Mouse (Mus musculus): ENCODE measurements around the gene Klhl29. TPM values are rescaled to one million over a fixed set of nuclear protein-coding genes. Genes with fewer than 3 reads are reported as not detected.
A peak's percentile ranks its signal among the peaks of the same experiment; 100 is the strongest.

Gene Klhl29
- total RNA-seq, 2 experiments from 2014 or later, result 13.7 to 16.7 TPM

GRCm38 (mm10) chr12:5253289-5254005 is 122.0 kb downstream of the Klhl29 start:
- no peak for DNase-seq

DNA sequence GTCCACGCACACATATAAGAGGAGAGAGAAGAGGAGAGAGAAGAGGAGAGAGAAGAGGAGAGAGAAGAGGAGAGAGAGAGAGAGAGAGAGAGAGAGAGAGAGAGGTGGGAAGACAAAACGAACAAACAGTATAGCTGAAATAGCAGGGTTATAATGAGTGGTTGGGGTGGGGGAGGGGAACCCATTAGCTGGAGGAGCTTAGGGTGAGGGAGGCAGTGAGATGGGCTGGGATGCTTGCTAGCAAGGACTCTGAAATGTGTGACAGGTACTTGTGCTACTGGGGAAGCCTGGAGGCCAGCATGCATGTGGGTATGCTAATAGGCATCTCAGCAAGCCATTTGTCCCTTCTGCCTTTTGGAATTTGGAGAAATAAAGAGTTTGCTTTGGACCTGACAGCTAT is 122.9 kb downstream of the Klhl29 start:
- DNase-seq, result no peak

DNA sequence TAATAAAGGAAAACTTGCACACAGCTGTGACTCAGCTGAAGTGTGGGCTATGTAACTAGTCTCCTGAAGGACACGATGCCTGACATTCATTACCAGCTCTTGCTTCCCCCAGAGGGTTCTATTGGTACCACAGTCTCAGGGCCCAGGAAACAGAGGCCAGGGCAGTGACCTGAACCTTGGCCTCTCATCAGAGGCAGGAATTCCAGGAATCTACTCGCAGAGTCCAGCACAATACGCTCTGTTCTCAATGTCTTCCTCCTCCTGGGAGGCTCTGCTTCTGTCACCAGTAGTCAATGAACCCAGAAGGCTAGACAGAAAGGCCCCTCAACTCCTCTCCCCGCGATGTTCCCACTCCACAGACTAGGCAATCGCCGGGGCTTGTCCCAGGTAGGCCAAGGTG is 125.4 kb downstream of the Klhl29 start:
- DNase-seq, result peak; percentile 44 to 54

DNA sequence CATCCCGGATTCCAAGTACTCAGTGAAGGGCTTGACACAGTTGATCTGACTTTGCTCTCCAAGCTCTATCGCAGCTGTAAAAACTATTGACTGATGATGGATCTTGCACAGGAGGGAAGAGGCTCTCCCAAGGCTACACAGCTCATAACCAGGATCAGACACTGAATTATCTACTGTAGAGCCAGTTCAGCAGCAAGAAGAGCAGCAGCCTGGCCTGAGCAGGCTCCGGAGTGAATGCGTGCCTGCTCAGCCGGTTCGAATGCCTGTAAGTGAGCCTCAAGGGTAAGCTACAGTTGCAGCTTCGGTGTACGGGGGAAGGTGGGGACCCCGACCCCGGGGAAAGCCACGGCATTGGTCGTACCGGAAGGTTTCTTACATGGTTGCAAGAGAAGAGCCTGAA is 126.4 kb downstream of the Klhl29 start:
- DNase-seq, result peak in 1 of 2 experiments; percentile 28

GRCm38 (mm10) chr12:5247505-5247904 is 128.0 kb downstream of the Klhl29 start:
- peak in 1 of 2 experiments; percentile 38 for DNase-seq

- peak; percentile 81 to 84 for DNase-seq
These were observed 128.7 kb downstream of the Klhl29 start for GRCm38 (mm10) chr12:5246721-5247341.

GRCm38 (mm10) chr12:5246193-5246621 is 129.3 kb downstream of the Klhl29 start:
- DNase-seq, result peak; percentile 80

DNA sequence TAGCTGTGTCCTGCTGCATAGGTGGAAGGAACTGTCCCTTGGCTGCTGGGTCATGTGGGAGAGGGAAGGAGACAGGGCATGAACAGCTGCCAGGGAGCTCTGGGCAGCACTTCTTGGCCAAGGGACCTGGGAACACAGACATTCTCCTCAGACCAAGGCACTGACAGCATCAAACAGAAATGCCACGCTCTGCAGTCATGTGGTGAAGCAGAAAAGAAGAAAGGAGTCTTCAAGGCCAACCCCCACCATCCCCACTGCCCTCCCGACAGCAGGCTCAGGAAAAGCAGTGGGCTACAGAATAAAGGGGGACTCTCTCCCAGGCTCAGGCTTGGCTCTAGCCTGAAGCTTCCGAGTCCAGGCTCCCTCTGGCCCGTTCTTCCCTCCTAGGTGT is 130.3 kb downstream of the Klhl29 start:
- DNase-seq, result peak; percentile 53 to 64

DNA sequence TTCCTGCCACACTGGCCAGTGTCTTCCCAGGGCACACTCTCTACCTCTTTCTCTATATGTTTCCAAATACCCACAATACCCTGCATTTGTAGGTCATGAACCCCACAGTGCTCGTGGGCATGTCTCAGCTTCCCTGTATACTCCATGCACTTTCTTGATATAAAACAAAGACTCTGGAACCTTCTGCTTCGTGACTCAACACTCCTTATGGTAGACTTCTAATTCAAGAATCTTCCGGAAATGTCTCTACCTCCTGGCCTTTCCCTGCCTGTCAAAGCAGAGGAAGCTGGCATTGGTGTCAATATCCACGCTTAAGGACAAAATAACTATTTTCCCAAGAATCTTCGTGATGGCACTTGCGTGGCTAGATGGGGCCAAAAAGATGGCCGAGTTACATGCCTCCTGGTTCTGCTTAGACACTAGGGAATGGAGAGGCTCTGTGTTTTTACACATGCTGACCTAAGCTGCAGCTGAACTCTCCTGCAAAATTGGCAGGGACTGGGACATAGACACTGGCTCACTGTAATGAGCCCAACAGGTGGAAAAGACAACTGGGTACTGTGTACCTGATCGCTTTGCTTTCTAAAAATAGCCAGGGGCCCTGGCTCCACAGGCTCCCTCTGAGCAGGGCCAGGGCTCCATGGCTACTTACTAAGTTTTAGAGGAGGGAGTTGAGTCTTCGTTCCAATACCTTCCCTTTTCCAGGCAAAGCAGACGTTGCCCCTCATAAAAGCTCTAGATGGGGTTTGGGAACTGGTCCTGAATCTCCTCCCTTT is 130.9 kb downstream of the Klhl29 start:
- no peak for DNase-seq

DNA sequence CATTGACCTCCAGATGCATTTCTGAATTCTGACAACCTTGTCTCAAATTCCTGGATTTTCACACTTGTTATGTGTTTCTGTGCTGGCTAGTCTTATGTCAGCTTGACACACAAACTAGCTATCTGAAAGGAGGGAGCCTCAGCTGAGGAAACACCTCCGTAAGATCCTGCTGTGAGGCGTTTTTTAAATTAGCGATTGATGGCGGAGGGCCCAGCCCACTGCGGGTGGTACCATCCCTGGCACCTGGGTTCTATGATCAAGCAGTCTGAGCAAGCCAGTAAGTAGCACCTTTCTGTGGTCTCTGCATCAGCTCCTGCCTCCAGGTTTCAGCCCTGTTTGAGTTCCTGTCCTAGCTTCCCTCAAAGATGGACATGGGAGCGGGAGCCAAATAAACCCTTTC is 131.6 kb downstream of the Klhl29 start:
- no peak for DNase-seq

DNA sequence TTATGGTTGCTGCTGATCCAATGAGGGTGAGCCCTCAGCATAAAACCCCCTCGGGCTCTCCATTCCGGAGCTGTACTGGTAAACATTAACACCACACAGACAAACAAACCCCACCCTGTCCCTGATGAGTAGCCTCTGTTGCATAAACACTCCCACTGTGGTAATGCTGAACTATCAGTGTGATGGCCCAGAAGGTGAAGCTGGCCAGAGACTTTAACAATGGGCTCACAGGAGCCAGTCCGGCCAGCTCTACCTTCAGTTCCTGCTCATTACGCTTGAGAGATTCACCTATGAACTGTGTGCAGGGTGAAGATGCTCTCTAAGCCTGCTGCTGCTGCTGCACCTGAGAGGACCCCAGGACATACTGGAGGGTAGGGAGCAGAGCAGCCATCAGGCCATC is 132.0 kb downstream of the Klhl29 start:
- no peak for DNase-seq

- DNase-seq, result peak in 1 of 2 experiments; percentile 52
These were observed 132.7 kb downstream of the Klhl29 start for GRCm38 (mm10) chr12:5242551-5243330.

DNA sequence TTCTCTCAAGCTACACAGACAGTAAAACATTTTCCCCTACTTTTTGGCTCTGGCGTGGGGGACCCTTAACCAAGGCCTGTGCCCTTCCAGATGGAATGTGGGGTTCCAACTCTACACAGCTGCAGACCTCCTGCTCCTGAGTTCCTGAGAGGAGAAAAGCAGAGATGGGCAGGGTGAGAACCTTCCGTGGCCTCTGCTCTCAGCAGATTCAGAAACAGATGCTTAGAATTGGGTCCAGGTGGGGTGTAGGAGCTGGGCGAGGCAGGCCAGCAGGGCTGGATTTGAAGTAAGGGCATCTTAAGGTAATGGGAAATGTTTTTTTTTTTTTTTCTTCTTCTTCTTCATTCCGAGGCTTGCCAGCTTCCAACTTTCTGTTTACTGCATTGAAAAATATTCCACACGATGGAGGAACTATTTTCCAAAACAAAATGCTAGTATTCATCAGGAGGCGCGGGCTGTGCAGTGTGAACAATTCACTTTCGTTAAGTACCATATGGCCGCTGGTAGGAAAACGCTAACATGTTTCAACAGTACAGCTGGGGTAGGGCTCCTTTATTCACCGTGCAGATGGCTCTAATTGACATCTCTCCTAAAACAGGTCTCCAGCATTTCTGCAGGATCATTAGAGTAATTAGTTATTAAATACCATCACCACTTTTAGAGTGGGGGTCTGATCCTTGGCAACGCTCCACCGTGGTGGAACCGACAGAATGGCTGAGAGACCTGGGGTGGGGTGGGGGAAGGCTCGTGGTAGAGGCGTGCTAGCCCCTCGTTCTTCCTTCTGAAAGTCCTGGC is 135.8 kb downstream of the Klhl29 start:
- no peak for DNase-seq

DNA sequence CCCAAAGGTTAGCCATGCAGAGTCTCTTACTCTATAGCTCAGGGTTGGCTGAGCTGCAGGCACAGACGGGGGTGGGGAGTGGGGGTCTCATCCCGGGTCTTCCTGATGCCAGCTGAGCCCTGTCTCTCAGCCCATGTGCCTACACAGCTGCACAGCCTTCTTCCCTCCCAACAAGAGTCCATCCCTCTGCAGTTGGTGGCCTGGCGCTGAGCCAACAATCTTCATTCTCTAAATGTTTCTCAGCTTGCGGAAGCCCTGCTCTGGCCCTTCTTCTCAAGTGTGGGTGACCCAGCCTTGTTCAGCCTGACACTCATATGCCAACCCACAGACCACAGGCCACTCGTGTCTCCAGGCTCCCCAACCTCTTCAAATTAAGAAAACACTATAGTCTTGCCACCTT is 138.4 kb downstream of the Klhl29 start:
- peak; percentile 63 to 67 for DNase-seq

GRCm38 (mm10) chr12:5235596-5235995 is 139.9 kb downstream of the Klhl29 start:
- DNase-seq, result peak; percentile 51 to 60

GRCm38 (mm10) chr12:5230504-5230903 is 145.0 kb downstream of the Klhl29 start:
- DNase-seq, result no peak

- DNase-seq, result peak; percentile 78 to 79
These were observed 148.5 kb downstream of the Klhl29 start for GRCm38 (mm10) chr12:5226676-5227654.

DNA sequence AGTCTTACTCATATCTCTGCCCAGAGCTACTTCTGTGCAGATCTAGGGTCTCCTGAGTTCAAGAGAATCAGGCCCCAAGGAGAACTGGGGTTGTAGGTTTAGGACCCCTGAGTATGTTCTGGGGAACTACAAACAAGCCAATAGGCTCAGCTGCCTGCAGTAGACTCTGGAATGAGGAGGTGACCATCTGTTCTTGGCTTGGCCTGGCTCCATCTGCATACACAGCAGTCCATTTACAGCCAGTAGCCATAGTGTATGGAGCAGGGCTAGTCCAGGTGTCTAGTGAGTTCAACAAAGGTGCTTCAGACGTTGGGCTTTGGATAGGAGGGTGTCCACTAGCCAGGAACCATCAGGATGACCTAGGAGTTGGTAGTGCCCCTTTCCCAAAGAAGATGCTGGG is 151.9 kb downstream of the Klhl29 start:
- DNase-seq, result no peak

- DNase-seq, result no peak
These were observed 152.9 kb downstream of the Klhl29 start for GRCm38 (mm10) chr12:5222439-5223202.
